In the genomic region with DNA sequence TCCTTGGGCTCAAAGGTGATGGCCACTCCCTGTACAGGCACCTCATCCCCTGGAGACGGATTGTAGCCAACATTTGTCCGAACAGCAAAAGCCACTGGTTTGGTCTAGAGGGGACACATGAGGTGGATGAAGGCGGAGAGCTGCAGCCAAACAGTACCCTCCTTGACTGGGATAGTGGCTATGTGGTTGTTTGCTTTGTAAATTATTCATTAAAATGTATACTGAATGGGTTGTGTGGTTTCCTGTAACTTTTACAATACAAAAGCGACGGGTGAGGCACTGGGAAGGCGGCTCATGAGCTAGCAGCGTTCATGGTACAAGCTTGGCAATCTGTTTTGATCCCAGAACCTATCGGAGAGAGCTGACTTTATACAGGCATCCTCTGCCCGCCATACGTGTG, we compare ENCODE assay signal across 20 mouse cellular contexts. TPM values are rescaled to one million over a fixed set of nuclear protein-coding genes. Genes with fewer than 3 reads are reported as not detected.
"Had no signal": no experiment of that assay in that cellular context is flagged by ENCODE, and none has a peak within 500 bp of the region (broad histone marks: within the 10 kb centered on the region; RNA-seq: fewer than 3 reads in every experiment).

No protein-coding gene starts in this region.

- H3K9me3 ChIP-seq: limb, embryonic 12.5 days; limb, embryonic 15.5 days; lung, embryonic 15.5 days; megakaryocyte, embryonic 14.5 days; midbrain, embryonic 10.5 days; midbrain, embryonic 13.5 days; neural tube, embryonic 13.5 days; stomach, embryonic 15.5 days had no signal

- H3K36me3 ChIP-seq: stomach, embryonic 15.5 days had no signal

- H3K27me3 ChIP-seq: limb, embryonic 15.5 days; lung, embryonic 15.5 days; midbrain, embryonic 13.5 days; neural tube, embryonic 13.5 days; stomach, embryonic 15.5 days had no signal

- H3K4me3 ChIP-seq: limb, embryonic 12.5 days; limb, embryonic 15.5 days; lung, embryonic 15.5 days; megakaryocyte, embryonic 14.5 days; midbrain, embryonic 10.5 days; midbrain, embryonic 13.5 days; neural tube, embryonic 13.5 days; stomach, embryonic 15.5 days had no signal

- H3K4me1 ChIP-seq: limb, embryonic 12.5 days; limb, embryonic 15.5 days; lung, embryonic 15.5 days; stomach, embryonic 15.5 days had no signal

- DNase-seq: kidney, adult 18-20 months; kidney, adult 9 months; kidney, postnatal 25 days; left cerebral cortex, postnatal 4 days; liver, postnatal 0 days; lung, postnatal 10 days; lung, postnatal 36 days; retina, postnatal 1 day; right cerebral cortex, postnatal 25 days; spleen, adult 18-20 months; thymus, postnatal 25 days had no signal

- H3K27ac ChIP-seq: limb, embryonic 12.5 days; limb, embryonic 15.5 days; liver, embryonic 14.5 days; lung, embryonic 15.5 days; midbrain, embryonic 10.5 days; midbrain, embryonic 13.5 days; neural tube, embryonic 13.5 days; stomach, embryonic 15.5 days had no signal

RNA-seq across cellular contexts. Expression of a gene that starts 26.6 kb away (rescaled TPM):
- polyA plus RNA-seq: limb, embryonic 12.5 days had no signal

RNA-seq across cellular contexts. Expression of a gene that starts 40.4 kb away (rescaled TPM):
- polyA plus RNA-seq: liver, embryonic 14.5 days had no signal
